Mouse (Mus musculus) megakaryocyte, embryonic 14.5 days (primary cell): Measurements from ENCODE around the gene Mon1a.

Source experiments
- FLI1 ChIP-seq: IDR thresholded peaks from 2 replicates; pipeline ENCODE4 v1.6.1; 2012; ENCODE audit warnings: low read length, inconsistent platforms, mixed read lengths
- GATA1 ChIP-seq: IDR thresholded peaks from 3 replicates; pipeline ENCODE4 v1.6.1; 2012; ENCODE audit warnings: mixed read lengths, low read length, inconsistent platforms, borderline replicate concordance

GRCm38 (mm10) chr9:107949922-107950235 lies 61.9 kb downstream of the Mon1a start, which contains the start of gene Traip:
- TF ChIP-seq GATA1 = no peak
- TF ChIP-seq FLI1 = no peak
